Mouse (Mus musculus) olfactory bulb, adult 2 months (tissue): Measurements from ENCODE around the gene Cdkal1.

Experiments
- CTCF ChIP-seq: fragments of 200-500 bp; IDR thresholded peaks from 2 replicates; pipeline ENCODE4 v1.5.1; 2012; ENCODE audit warnings: low read depth, mild to moderate bottlenecking, low read length, moderate library complexity; ENCODE audit not compliant: insufficient read depth
- POLR2A ChIP-seq: fragments of 200-500 bp; IDR thresholded peaks from 2 replicates; pipeline ENCODE4 v1.6.1; 2012; ENCODE audit warnings: mild to moderate bottlenecking, low read depth, low read length, moderate library complexity; ENCODE audit not compliant: insufficient read depth

DNA sequence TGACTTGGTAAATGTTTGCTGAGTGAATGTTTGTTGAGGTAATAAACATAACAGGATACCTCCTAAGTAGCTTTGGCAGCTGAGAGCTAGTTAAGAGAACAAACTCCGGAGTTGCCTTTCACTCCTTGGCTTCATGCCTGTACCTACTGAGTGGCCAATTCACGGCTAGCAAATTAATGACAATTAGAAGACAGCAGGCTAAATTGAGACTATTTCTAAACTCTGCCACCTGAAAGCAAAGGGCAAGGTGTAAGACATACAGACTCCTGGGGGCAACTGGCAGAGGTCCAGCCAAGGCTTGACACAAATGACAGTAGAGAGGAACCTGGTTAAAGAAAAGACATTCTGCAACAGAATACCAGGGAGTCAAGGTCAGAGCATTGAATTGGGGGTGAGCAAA is 457.0 kb downstream of the Cdkal1 start:
- TF ChIP-seq POLR2A: no peak
- no peak for TF ChIP-seq CTCF
